In genomic region chr2:62646014-62646645, GRCm38 (mm10) we compare ENCODE assay signal across 8 mouse cellular contexts. TPM values are rescaled to one million over a fixed set of nuclear protein-coding genes. Genes with fewer than 3 reads are reported as not detected.
DNase-seq lines count a peak whose midpoint lies in the region; ATAC-seq lines count a peak whose summit lies in the region.

TSS of gene Ifih1 (minus strand) at chr2:62646255.

- H3K9me3 ChIP-seq in embryonic facial prominence, embryonic 14.5 days (ENCODE audit: control insufficient read depth, low read length) = no peaks in the 10 kb centered on the region
- H3K9me3 ChIP-seq in heart, embryonic 13.5 days = no peaks in the 10 kb centered on the region
- no peaks in the 10 kb centered on the region for H3K9me3 ChIP-seq in kidney, embryonic 16.5 days (ENCODE audit: low read length)

- no peaks in the 10 kb centered on the region for H3K36me3 ChIP-seq in embryonic facial prominence, embryonic 14.5 days (ENCODE audit: control insufficient read depth, insufficient read depth, low read length)
- H3K36me3 ChIP-seq in heart, embryonic 13.5 days = no peaks in the 10 kb centered on the region
- H3K36me3 ChIP-seq in kidney, embryonic 16.5 days (ENCODE audit: insufficient read depth, low read length) = no peaks in the 10 kb centered on the region

- peak within 1 kb of the TSS; percentile 49 for H3K4me3 ChIP-seq in embryonic facial prominence, embryonic 14.5 days (ENCODE audit: low read depth, low read length)
- peak within 1 kb of the TSS; percentile 71 for H3K4me3 ChIP-seq in heart, embryonic 13.5 days
- H3K4me3 ChIP-seq in kidney, embryonic 16.5 days (ENCODE audit: low read length) = peak within 1 kb of the TSS; percentile 66

- peak within 1 kb of the TSS; percentile 66 for H3K9ac ChIP-seq in embryonic facial prominence, embryonic 14.5 days (ENCODE audit: low read depth, low read length)
- H3K9ac ChIP-seq in heart, embryonic 13.5 days = peak within 1 kb of the TSS; percentile 83
- peak within 1 kb of the TSS; percentile 64 for H3K9ac ChIP-seq in kidney, embryonic 16.5 days (replicated peaks; ENCODE audit: low read length)

- peaks cover 8% of the 10 kb centered on the region; the same call in 1 of the 2 replicates for H3K4me1 ChIP-seq in embryonic facial prominence, embryonic 14.5 days (ENCODE audit: control insufficient read depth, insufficient read depth, low read length)
- H3K4me1 ChIP-seq in heart, embryonic 13.5 days = peaks cover 18% of the 10 kb centered on the region
- 0 out of 2 replicates have a peak, but pooled peaks cover 5% of the 10 kb centered on the region for H3K4me1 ChIP-seq in kidney, embryonic 16.5 days (ENCODE audit: insufficient read depth, low read length)

- peaks cover 3% of the 10 kb centered on the region; the same call in 1 of the 2 replicates for H3K27me3 ChIP-seq in embryonic facial prominence, embryonic 14.5 days (replicated peaks; ENCODE audit: control insufficient read depth, insufficient read depth, low read length)
- H3K27me3 ChIP-seq in heart, embryonic 13.5 days (replicated peaks) = no peaks in the 10 kb centered on the region
- H3K27me3 ChIP-seq in kidney, embryonic 16.5 days (ENCODE audit: insufficient read depth, low read length) = no peaks in the 10 kb centered on the region

- H3K4me2 ChIP-seq in embryonic facial prominence, embryonic 14.5 days (ENCODE audit: low read depth, low read length) = peak within 1 kb of the TSS; percentile 71
- H3K4me2 ChIP-seq in heart, embryonic 13.5 days = peak within 1 kb of the TSS; percentile 76
- peak within 1 kb of the TSS; percentile 56 for H3K4me2 ChIP-seq in kidney, embryonic 16.5 days (replicated peaks; ENCODE audit: low read depth, low read length)

- under 1% methylated on average over 19 of the region's 30 CpGs for WGBS in embryonic facial prominence, embryonic 14.5 days
- under 1% methylated on average over 30 of the region's 30 CpGs for WGBS in heart, embryonic 13.5 days
- under 1% methylated on average over 30 of the region's 30 CpGs for WGBS in kidney, embryonic 16.5 days

- H3K27ac ChIP-seq in embryonic facial prominence, embryonic 14.5 days (replicated peaks; ENCODE audit: low read depth, low read length) = peak within 1 kb of the TSS; percentile 34; the same call in 1 of the 2 replicates
- peak within 1 kb of the TSS; percentile 78 for H3K27ac ChIP-seq in heart, embryonic 13.5 days (replicated peaks)
- peak within 1 kb of the TSS; percentile 71 for H3K27ac ChIP-seq in kidney, embryonic 16.5 days (ENCODE audit: low read length)

- peak; percentile 92 for ATAC-seq in embryonic facial prominence, embryonic 14.5 days (ENCODE audit: low read depth)
- ATAC-seq in heart, embryonic 13.5 days (ENCODE audit: extremely low read depth, insufficient number of reproducible peaks, low FRiP score, low TSS enrichment) = peak; percentile 74; the same call in 1 of the 2 replicates
- peak; percentile 96 for ATAC-seq in kidney, embryonic 16.5 days (ENCODE audit: low FRiP score, low TSS enrichment)

- DNase-seq in 416B (ENCODE audit: low read depth) = peak; percentile 82
- DNase-seq in T-cell, adult 2 months (ENCODE audit: low spot score) = peak; percentile 81
- peak; percentile 71 for DNase-seq in embryonic facial prominence, embryonic 14.5 days (ENCODE audit: low spot score)
- peak; percentile 83 for DNase-seq in lung, postnatal 25 days (ENCODE audit: low spot score)
- peak; percentile 70 for DNase-seq in ovary, postnatal 36 days (ENCODE audit: low spot score)
- peak; percentile 14 for DNase-seq in urinary bladder, postnatal 10 days (ENCODE audit: low spot score)

RNA-seq across cellular contexts. Expression of gene Ifih1, which starts in this region (rescaled TPM):
- polyA plus RNA-seq in embryonic facial prominence, embryonic 14.5 days (2014; fragmentation: Nextera tagmentation; extraction: Ambion mirVana) = 2.9 and 3.4 TPM in 2 replicates
- 1.4 and 1.7 TPM in 2 replicates for polyA plus RNA-seq in heart, embryonic 13.5 days (2015; fragmentation: Nextera tagmentation; extraction: Ambion mirVana)
- 2.4 and 3.6 TPM in 2 replicates for polyA plus RNA-seq in kidney, embryonic 16.5 days (2015; fragmentation: Nextera tagmentation; extraction: Ambion mirVana)

Comparison
In these comparisons a context has a peak if more than half of its experiments do, and no peak if none do; other contexts are left out.
1. Peak in every context shown above with its lines: DNase-seq, ATAC-seq, H3K4me3 ChIP-seq and H3K27ac ChIP-seq.
2. DNase-seq: peak in every context shown above with its lines; median percentile 83 in lung, postnatal 25 days; 82 in 416B; 81 in T-cell, adult 2 months; 71 in embryonic facial prominence, embryonic 14.5 days; 70 in ovary, postnatal 36 days; 14 in urinary bladder, postnatal 10 days.